In genomic region chr16:94632424-94632963, GRCm38 (mm10) we compare ENCODE assay signal across 10 mouse cellular contexts.
DNase-seq lines count a peak whose midpoint lies in the region; ATAC-seq lines count a peak whose summit lies in the region.
"Had no signal": no experiment of that assay in that cellular context is flagged by ENCODE, and none has a peak within 500 bp of the region (broad histone marks: within the 10 kb centered on the region; RNA-seq: fewer than 3 reads in every experiment).

No protein-coding gene starts in this region.

- no peaks in the 10 kb centered on the region for H3K9me3 ChIP-seq in kidney, embryonic 14.5 days (ENCODE audit: control insufficient read depth, low read length)
- H3K9me3 ChIP-seq in embryonic facial prominence, embryonic 14.5 days (ENCODE audit: control insufficient read depth, low read length), result no peaks in the 10 kb centered on the region
- H3K9me3 ChIP-seq in hindbrain, embryonic 14.5 days (ENCODE audit: control insufficient read depth, low read length), result no peaks in the 10 kb centered on the region
- no peaks in the 10 kb centered on the region for H3K9me3 ChIP-seq in midbrain, embryonic 15.5 days

- no peak overlapping the region for H3K9ac ChIP-seq in kidney, embryonic 14.5 days (ENCODE audit: low read depth, low read length)
- H3K9ac ChIP-seq in embryonic facial prominence, embryonic 14.5 days (ENCODE audit: low read depth, low read length), result no peak overlapping the region
- H3K9ac ChIP-seq in hindbrain, embryonic 14.5 days, result no peak overlapping the region
- no peak overlapping the region for H3K9ac ChIP-seq in midbrain, embryonic 15.5 days
- H3K9ac ChIP-seq: liver, embryonic 14.5 days had no signal

- 67% methylated on average over 6 of the region's 6 CpGs for WGBS in kidney, embryonic 14.5 days
- 72% methylated on average over 6 of the region's 6 CpGs for WGBS in embryonic facial prominence, embryonic 14.5 days
- WGBS in hindbrain, embryonic 14.5 days, result 70% methylated on average over 6 of the region's 6 CpGs
- 79% methylated on average over 6 of the region's 6 CpGs for WGBS in midbrain, embryonic 15.5 days

- no peak for ATAC-seq in kidney, embryonic 14.5 days (ENCODE audit: low FRiP score, low TSS enrichment)
- ATAC-seq in embryonic facial prominence, embryonic 14.5 days (ENCODE audit: low read depth), result no peak
- no peak for ATAC-seq in hindbrain, embryonic 14.5 days (ENCODE audit: low FRiP score)
- ATAC-seq in midbrain, embryonic 15.5 days (replicated peaks), result peak; percentile 6; the same call in 1 of the 2 replicates

- no peak for DNase-seq in kidney, adult 11 months
- DNase-seq in embryonic facial prominence, embryonic 14.5 days (ENCODE audit: low spot score), result no peak
- no peak for DNase-seq in hindbrain, embryonic 14.5 days (ENCODE audit: low spot score)
- no peak for DNase-seq in urinary bladder, postnatal 10 days (ENCODE audit: low spot score)
- no peak for DNase-seq in lung, postnatal 14 days
- DNase-seq: adrenal gland, postnatal 25 days had no signal

- peak overlapping the region; percentile 55; the same call in 1 of the 2 replicates for H3K27ac ChIP-seq in kidney, embryonic 14.5 days (ENCODE audit: low read depth, low read length)
- H3K27ac ChIP-seq in embryonic facial prominence, embryonic 14.5 days (replicated peaks; ENCODE audit: low read depth, low read length), result no peak overlapping the region
- H3K27ac ChIP-seq in hindbrain, embryonic 14.5 days, result peak overlapping the region; percentile 70
- H3K27ac ChIP-seq in midbrain, embryonic 15.5 days, result peak overlapping the region; percentile 70
- H3K27ac ChIP-seq: liver, embryonic 14.5 days had no signal

- H3K36me3 ChIP-seq in kidney, embryonic 14.5 days (ENCODE audit: control insufficient read depth, insufficient read depth, low read length), result no peaks in the 10 kb centered on the region
- no peaks in the 10 kb centered on the region for H3K36me3 ChIP-seq in embryonic facial prominence, embryonic 14.5 days (ENCODE audit: control insufficient read depth, insufficient read depth, low read length)
- no peaks in the 10 kb centered on the region for H3K36me3 ChIP-seq in hindbrain, embryonic 14.5 days (replicated peaks; ENCODE audit: control insufficient read depth, insufficient read depth)
- H3K36me3 ChIP-seq in midbrain, embryonic 15.5 days (replicated peaks), result no peaks in the 10 kb centered on the region

- H3K4me2 ChIP-seq in kidney, embryonic 14.5 days (replicated peaks; ENCODE audit: low read depth, low read length), result no peak overlapping the region
- H3K4me2 ChIP-seq in embryonic facial prominence, embryonic 14.5 days (ENCODE audit: low read depth, low read length), result peak overlapping the region; percentile 23
- no peak overlapping the region; the same call in 1 of the 2 replicates for H3K4me2 ChIP-seq in hindbrain, embryonic 14.5 days (replicated peaks)
- H3K4me2 ChIP-seq in midbrain, embryonic 15.5 days, result no peak overlapping the region

- H3K4me3 ChIP-seq in kidney, embryonic 14.5 days (ENCODE audit: low read length), result no peak overlapping the region
- H3K4me3 ChIP-seq in embryonic facial prominence, embryonic 14.5 days (ENCODE audit: low read depth, low read length), result no peak overlapping the region
- H3K4me3 ChIP-seq in hindbrain, embryonic 14.5 days (replicated peaks; ENCODE audit: low read length), result no peak overlapping the region
- no peak overlapping the region for H3K4me3 ChIP-seq in midbrain, embryonic 15.5 days

- H3K27me3 ChIP-seq in kidney, embryonic 14.5 days (ENCODE audit: control insufficient read depth, insufficient read depth, low read length), result no peaks in the 10 kb centered on the region
- H3K27me3 ChIP-seq in embryonic facial prominence, embryonic 14.5 days (replicated peaks; ENCODE audit: control insufficient read depth, insufficient read depth, low read length), result no peaks in the 10 kb centered on the region
- no peaks in the 10 kb centered on the region for H3K27me3 ChIP-seq in hindbrain, embryonic 14.5 days (ENCODE audit: control insufficient read depth, insufficient read depth, low read length)
- H3K27me3 ChIP-seq in midbrain, embryonic 15.5 days (replicated peaks), result no peaks in the 10 kb centered on the region
- H3K27me3 ChIP-seq: Patski had no signal

- peaks cover 18% of the 10 kb centered on the region for H3K4me1 ChIP-seq in kidney, embryonic 14.5 days (ENCODE audit: control insufficient read depth, insufficient read depth, low read length)
- H3K4me1 ChIP-seq in embryonic facial prominence, embryonic 14.5 days (ENCODE audit: control insufficient read depth, insufficient read depth, low read length), result peaks cover 7% of the 10 kb centered on the region
- peaks cover 28% of the 10 kb centered on the region for H3K4me1 ChIP-seq in hindbrain, embryonic 14.5 days (replicated peaks; ENCODE audit: control insufficient read depth, insufficient read depth, low read length)
- peaks cover 37% of the 10 kb centered on the region for H3K4me1 ChIP-seq in midbrain, embryonic 15.5 days
